Mouse (Mus musculus): ENCODE measurements at regions not wholly inside any gene's neighbourhood (a gene's known extent, or its start where the extent isn't known, plus 50 kb on each side); places are given as distances from the start of the nearest gene placed in this dataset.

- H3K27ac ChIP-seq (replicated peaks) = no peak overlapping the region
- peaks cover 9% of the 10 kb centered on the region for H3K4me1 ChIP-seq
These were observed 164.5 kb downstream of the Tpra1 start for GRCm38 (mm10) chr6:89066588-89066987.

DNA sequence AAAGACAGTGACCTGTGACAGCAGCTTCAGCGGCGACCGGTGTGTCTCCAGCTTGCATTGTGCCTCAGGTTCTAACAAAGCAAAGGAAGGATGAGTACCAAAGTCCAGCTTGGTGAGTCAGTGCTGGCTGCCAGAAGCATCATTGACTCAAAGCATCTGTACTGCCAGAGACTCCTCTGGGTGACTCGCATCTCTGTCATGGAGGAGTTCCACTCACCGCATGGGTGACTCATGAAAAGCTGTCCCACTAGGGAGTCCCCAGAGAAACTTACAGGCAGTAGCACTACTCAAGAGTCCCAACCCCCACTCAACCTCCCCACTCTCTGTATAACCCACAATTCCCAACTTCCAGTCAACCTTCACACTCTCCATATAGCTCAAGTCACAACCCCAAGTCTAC is 166.2 kb downstream of the Tpra1 start:
- Histone ChIP-seq H3K27me3 (0 out of 2 replicates have a peak, but pooled peaks cover 6% of the 10 kb centered on the region), H3K9ac (replicated peaks) (no peak overlapping the region), H3K36me3 (no peaks in the 10 kb centered on the region), H3K4me3 (no peak overlapping the region), H3K9me3 (no peaks in the 10 kb centered on the region), H3K4me2 (replicated peaks) (no peak overlapping the region), H3K4me1 (peaks cover 25% of the 10 kb centered on the region), H3K27ac (replicated peaks) (no peak overlapping the region)
- WGBS = 95% methylated on average over 5 of the region's 5 CpGs
- ATAC-seq (ENCODE audit: low FRiP score, low read depth) = no peak

More at GRCm38 (mm10) chr6:89066588-89066987, 164.5 kb downstream of the Tpra1 start:
- no peak overlapping the region for H3K4me2 ChIP-seq (replicated peaks)
- 39% methylated on average over 5 of the region's 5 CpGs for WGBS
- no peak overlapping the region for H3K9ac ChIP-seq (replicated peaks)
- no peak overlapping the region for H3K4me3 ChIP-seq
- no peaks in the 10 kb centered on the region for H3K36me3 ChIP-seq
- H3K9me3 ChIP-seq = no peaks in the 10 kb centered on the region
- no peak for ATAC-seq (ENCODE audit: low FRiP score, low read depth)
- H3K27me3 ChIP-seq = 0 out of 2 replicates have a peak, but pooled peaks cover 7% of the 10 kb centered on the region

DNA sequence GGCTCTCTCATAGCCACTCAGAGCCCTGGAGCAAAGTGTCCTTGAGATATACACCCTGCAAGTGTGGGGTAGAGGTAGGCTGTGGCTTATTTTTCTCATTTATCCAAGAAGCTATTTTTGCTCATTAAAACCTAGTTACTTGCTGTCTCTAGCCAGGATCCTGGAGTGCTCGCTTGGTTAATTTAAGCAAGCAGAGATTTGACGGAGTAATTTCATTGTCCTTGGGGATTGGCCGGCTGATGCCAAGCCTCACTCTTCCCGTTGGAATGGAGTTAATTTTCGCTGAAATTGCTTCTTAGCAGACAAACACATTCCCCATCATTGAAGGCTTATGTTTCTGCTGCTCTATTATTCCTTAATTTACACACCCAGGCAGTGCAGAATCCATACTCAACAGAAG is 167.1 kb downstream of the Tpra1 start:
- Histone ChIP-seq H3K36me3 (no peaks in the 10 kb centered on the region), H3K27me3 (no peaks in the 10 kb centered on the region), H3K4me3 (no peak overlapping the region), H3K9ac (replicated peaks) (no peak overlapping the region), H3K27ac (replicated peaks) (no peak overlapping the region), H3K9me3 (no peaks in the 10 kb centered on the region), H3K4me2 (replicated peaks) (no peak overlapping the region), H3K4me1 (peaks cover 28% of the 10 kb centered on the region)
- no peak for ATAC-seq (ENCODE audit: low FRiP score, low read depth)
- WGBS = 70% methylated on average over 5 of the region's 5 CpGs

DNA sequence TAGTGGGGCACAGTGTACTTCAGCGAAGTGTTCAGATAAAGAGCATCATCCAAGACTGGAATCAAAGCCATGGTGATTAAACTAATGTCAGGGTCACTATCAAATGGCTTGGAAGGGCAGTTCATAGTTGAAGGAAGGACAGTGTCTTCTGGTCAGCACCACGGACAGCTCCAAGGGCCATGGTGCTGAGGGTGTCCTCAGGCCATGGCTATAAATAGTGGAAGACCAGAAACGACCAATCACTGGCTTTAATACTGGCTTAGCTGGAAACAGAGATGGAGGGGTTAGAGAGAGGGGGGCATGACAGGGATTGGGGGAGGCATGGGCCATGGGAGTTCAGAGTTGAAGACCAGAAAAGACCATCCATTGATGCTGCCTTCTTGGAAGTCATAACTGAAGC is 168.0 kb downstream of the Tpra1 start:
- no peak overlapping the region for H3K27ac ChIP-seq (replicated peaks)
- H3K36me3 ChIP-seq = no peaks in the 10 kb centered on the region
- no peak overlapping the region for H3K9ac ChIP-seq (replicated peaks)
- no peaks in the 10 kb centered on the region for H3K27me3 ChIP-seq
- no peaks in the 10 kb centered on the region for H3K9me3 ChIP-seq
- H3K4me3 ChIP-seq = no peak overlapping the region
- peaks cover 23% of the 10 kb centered on the region for H3K4me1 ChIP-seq
- ATAC-seq (ENCODE audit: low FRiP score, low read depth) = no peak
- H3K4me2 ChIP-seq (replicated peaks) = no peak overlapping the region
- 17% methylated on average over 3 of the region's 3 CpGs for WGBS

DNA sequence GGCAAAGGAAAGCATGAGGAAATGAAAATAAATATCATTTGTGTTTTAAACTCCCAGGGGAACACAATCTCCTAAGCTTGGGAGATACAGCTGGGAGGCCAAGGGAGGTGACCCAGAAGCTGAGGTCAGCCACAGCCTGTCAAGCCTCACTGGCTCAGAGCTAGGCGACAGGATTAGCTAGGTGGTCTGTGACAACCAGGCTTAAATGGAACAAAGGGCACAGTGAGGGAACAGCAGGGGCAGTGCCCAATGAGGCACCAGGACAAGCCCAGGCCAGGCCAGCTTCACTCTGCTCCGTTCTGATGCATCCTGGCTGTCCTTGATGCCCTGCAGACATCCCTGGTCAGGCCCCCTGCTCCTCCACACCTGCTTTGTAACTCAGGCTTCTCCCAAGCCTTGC is 169.7 kb downstream of the Tpra1 start:
- peak; percentile 55; the same call in 1 of the 2 replicates for ATAC-seq (ENCODE audit: low FRiP score, low read depth)
- WGBS = 5% methylated on average over 2 of the region's 2 CpGs

GRCm38 (mm10) chr6:89072569-89072968 is 170.5 kb downstream of the Tpra1 start:
- Histone ChIP-seq H3K9ac (replicated peaks) (no peak overlapping the region), H3K9me3 (no peaks in the 10 kb centered on the region), H3K27me3 (no peaks in the 10 kb centered on the region), H3K4me1 (peaks cover 20% of the 10 kb centered on the region), H3K4me2 (replicated peaks) (no peak overlapping the region), H3K4me3 (no peak overlapping the region), H3K36me3 (no peaks in the 10 kb centered on the region), H3K27ac (replicated peaks) (no peak overlapping the region; the same call in 1 of the 2 replicates)
- no peak for ATAC-seq (ENCODE audit: low FRiP score, low read depth)
- 38% methylated on average over 2 of the region's 2 CpGs for WGBS

More for the DNA sequence above, 169.7 kb downstream of the Tpra1 start:
- Histone ChIP-seq H3K4me3 (no peak overlapping the region), H3K36me3 (no peaks in the 10 kb centered on the region), H3K9me3 (no peaks in the 10 kb centered on the region), H3K27me3 (no peaks in the 10 kb centered on the region), H3K4me1 (peaks cover 20% of the 10 kb centered on the region), H3K9ac (replicated peaks) (no peak overlapping the region), H3K4me2 (replicated peaks) (no peak overlapping the region), H3K27ac (replicated peaks) (peak overlapping the region; percentile 61; the same call in 1 of the 2 replicates)

- no peaks in the 10 kb centered on the region; the same call in 1 of the 2 replicates for H3K27me3 ChIP-seq
- H3K9ac ChIP-seq (replicated peaks) = no peak overlapping the region
- WGBS = 65% methylated on average over 6 of the region's 6 CpGs
- H3K9me3 ChIP-seq = no peaks in the 10 kb centered on the region
- no peaks in the 10 kb centered on the region for H3K36me3 ChIP-seq
- H3K27ac ChIP-seq (replicated peaks) = no peak overlapping the region
- H3K4me3 ChIP-seq = no peak overlapping the region
- no peak for ATAC-seq (ENCODE audit: low FRiP score, low read depth)
- no peaks in the 10 kb centered on the region for H3K4me1 ChIP-seq
- no peak overlapping the region for H3K4me2 ChIP-seq (replicated peaks)
These were observed 179.7 kb downstream of the Tpra1 start for GRCm38 (mm10) chr6:89081624-89082300.

DNA sequence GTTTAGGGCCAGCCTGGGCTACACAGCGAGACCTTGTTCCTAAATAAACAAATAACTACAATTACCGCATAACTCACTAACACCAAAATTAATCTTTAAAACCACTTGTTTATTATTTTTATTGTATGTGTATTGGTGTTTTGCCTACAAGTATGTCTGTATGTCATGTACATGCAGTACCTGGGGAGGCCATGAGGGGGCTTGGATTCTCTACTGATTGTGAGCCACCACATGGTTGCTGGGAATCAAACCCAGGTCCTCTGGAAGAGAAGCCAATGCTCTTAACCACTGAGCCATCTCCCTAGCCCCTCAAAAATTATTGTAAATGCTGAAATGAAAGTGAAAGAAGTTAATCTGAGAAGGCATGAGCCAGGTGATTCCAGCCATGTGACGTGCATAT is 182.4 kb downstream of the Tpra1 start:
- no peak overlapping the region for H3K4me2 ChIP-seq (replicated peaks)
- H3K27ac ChIP-seq (replicated peaks) = no peak overlapping the region
- H3K36me3 ChIP-seq = no peaks in the 10 kb centered on the region
- 96% methylated on average over 3 of the region's 3 CpGs for WGBS
- no peaks in the 10 kb centered on the region for H3K9me3 ChIP-seq
- no peaks in the 10 kb centered on the region; the same call in 1 of the 2 replicates for H3K27me3 ChIP-seq
- no peak overlapping the region for H3K9ac ChIP-seq (replicated peaks)
- ATAC-seq (ENCODE audit: low FRiP score, low read depth) = no peak
- no peaks in the 10 kb centered on the region for H3K4me1 ChIP-seq
- no peak overlapping the region for H3K4me3 ChIP-seq

DNA sequence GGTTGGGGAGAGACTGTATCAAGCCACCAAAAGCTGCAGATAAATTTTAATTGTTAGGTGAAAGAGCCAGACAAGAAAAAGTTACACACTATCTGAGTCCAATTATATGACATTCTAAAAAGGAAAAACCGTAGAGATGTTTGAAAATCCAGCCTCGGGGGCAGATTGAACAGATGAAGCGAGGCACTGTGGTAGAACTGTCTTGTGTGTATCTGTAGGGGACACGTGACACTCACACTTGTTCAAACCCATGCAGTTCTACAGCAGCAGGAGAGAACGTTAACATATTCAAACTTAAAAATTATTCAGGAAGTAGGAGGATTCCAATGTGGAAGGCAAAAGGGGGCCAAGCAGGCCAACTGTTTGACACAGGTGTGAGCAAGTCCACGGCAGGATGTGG is 183.1 kb downstream of the Tpra1 start:
- no peak overlapping the region for H3K4me3 ChIP-seq
- H3K9me3 ChIP-seq = 0 out of 2 replicates have a peak, but pooled peaks cover 3% of the 10 kb centered on the region
- no peak overlapping the region for H3K9ac ChIP-seq (replicated peaks)
- H3K4me1 ChIP-seq = no peaks in the 10 kb centered on the region
- 87% methylated on average over 6 of the region's 6 CpGs for WGBS
- H3K27me3 ChIP-seq = no peaks in the 10 kb centered on the region; the same call in 1 of the 2 replicates
- ATAC-seq (ENCODE audit: low FRiP score, low read depth) = no peak
- H3K4me2 ChIP-seq (replicated peaks) = no peak overlapping the region
- H3K36me3 ChIP-seq = no peaks in the 10 kb centered on the region
- no peak overlapping the region for H3K27ac ChIP-seq (replicated peaks)

- ATAC-seq (ENCODE audit: low FRiP score, low read depth) = no peak
- 0 out of 2 replicates have a peak, but pooled peaks cover 3% of the 10 kb centered on the region for H3K9me3 ChIP-seq
- WGBS = 76% methylated on average over 4 of the region's 4 CpGs
These were observed 185.6 kb downstream of the Tpra1 start for GRCm38 (mm10) chr6:89087620-89088019.

DNA sequence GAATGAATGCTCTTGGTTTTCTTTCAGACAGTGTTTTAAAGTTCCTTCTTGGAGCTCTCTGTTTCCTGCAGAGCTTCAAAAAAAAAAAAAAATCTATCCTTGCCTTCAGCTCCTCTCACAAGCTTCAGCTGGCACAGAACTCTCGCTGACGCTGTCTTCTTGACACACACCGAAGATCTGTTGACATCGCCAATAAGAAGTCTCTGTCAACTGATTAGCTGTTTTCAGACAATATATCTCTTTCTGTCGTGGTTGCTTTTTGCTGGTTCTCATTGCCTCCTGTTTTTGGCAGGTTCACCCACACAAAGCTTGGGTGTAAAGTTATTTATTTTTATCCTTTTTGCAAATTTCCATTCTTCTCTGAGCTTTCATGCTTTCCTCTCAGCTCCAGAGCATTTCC is 188.0 kb downstream of the Tpra1 start:
- no peak overlapping the region for H3K9ac ChIP-seq (replicated peaks)
- WGBS = 89% methylated on average over 5 of the region's 5 CpGs
- ATAC-seq (ENCODE audit: low FRiP score, low read depth) = no peak
- H3K4me2 ChIP-seq (replicated peaks) = no peak overlapping the region
- no peaks in the 10 kb centered on the region for H3K36me3 ChIP-seq
- no peaks in the 10 kb centered on the region for H3K4me1 ChIP-seq
- no peak overlapping the region for H3K4me3 ChIP-seq
- H3K9me3 ChIP-seq = 0 out of 2 replicates have a peak, but pooled peaks cover 3% of the 10 kb centered on the region
- H3K27me3 ChIP-seq = no peaks in the 10 kb centered on the region
- H3K27ac ChIP-seq (replicated peaks) = no peak overlapping the region

More at GRCm38 (mm10) chr6:89087620-89088019, 185.6 kb downstream of the Tpra1 start:
- H3K4me3 ChIP-seq = no peak overlapping the region
- H3K4me2 ChIP-seq (replicated peaks) = no peak overlapping the region
- H3K27ac ChIP-seq (replicated peaks) = no peak overlapping the region
- no peaks in the 10 kb centered on the region for H3K27me3 ChIP-seq
- no peaks in the 10 kb centered on the region for H3K36me3 ChIP-seq
- no peaks in the 10 kb centered on the region for H3K4me1 ChIP-seq
- no peak overlapping the region for H3K9ac ChIP-seq (replicated peaks)

DNA sequence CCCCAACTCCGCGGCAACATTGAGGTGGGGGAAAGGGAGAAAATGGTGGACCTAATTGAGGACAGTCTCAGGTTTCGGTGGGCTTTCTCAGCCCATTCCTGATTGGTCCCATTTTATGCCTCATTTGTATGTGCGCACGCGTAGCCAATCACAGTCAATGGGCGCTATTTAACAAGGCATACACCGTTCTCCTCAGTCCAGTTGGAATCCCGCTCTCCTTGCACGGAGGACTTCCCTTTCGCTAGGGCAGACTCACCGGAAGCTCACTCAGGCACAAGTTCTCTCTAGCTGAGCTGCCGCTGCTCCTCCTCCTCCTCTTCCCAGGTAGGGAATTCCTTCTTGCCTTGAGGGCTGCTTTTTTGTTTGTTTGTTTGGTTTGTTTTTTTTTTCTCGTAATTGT is 193.9 kb downstream of the Tpra1 start:
- Histone ChIP-seq H3K9ac (replicated peaks) (no peak overlapping the region), H3K36me3 (no peaks in the 10 kb centered on the region), H3K27ac (replicated peaks) (no peak overlapping the region), H3K9me3 (no peaks in the 10 kb centered on the region), H3K27me3 (no peaks in the 10 kb centered on the region), H3K4me2 (replicated peaks) (no peak overlapping the region), H3K4me1 (no peaks in the 10 kb centered on the region), H3K4me3 (no peak overlapping the region)
- no peak for ATAC-seq (ENCODE audit: low FRiP score, low read depth)
- 95% methylated on average over 14 of the region's 14 CpGs for WGBS
